Mouse (Mus musculus): ENCODE results near the gene Eif3l. TPM values are rescaled to one million over a fixed set of nuclear protein-coding genes. Genes with fewer than 3 reads are reported as not detected.

Eif3l gene
- polyA plus RNA-seq, 1 experiment, result 172 TPM

- TF ChIP-seq CTCF (conservative IDR thresholded peaks at IDR 0.05; ENCODE audit: insufficient read depth, insufficient read length, low read depth, low read length), result no peak
- no peak for TF ChIP-seq POLR2A (IDR thresholded peaks at IDR 0.05; ENCODE audit: low read depth, low read length)
- Histone ChIP-seq H3K27me3 (replicated peaks; ENCODE audit: control insufficient read depth, insufficient read depth, low read length) (no peaks in the 10 kb centered on the region), H3K27ac (ENCODE audit: insufficient read depth, low read depth, low read length) (no peak overlapping the region), H3K36me3 (ENCODE audit: control insufficient read depth, insufficient read depth, low read length) (no peaks in the 10 kb centered on the region; the same call in 1 of the 2 replicates), H3K4me1 (ENCODE audit: control insufficient read depth, insufficient read depth, low read length) (no peaks in the 10 kb centered on the region), H3K4me3 (ENCODE audit: insufficient read depth, low read depth, low read length) (no peak overlapping the region)
- WGBS, result 66% methylated on average over 4 of the region's 4 CpGs
- DNase-seq, result no peak
Measured at GRCm38 (mm10) chr15:79122119-79122518, 47.1 kb downstream of the Eif3l start.

GRCm38 (mm10) chr15:79122546-79122945 is 47.6 kb downstream of the Eif3l start:
- no peaks in the 10 kb centered on the region; the same call in 1 of the 2 replicates for H3K36me3 ChIP-seq (ENCODE audit: control insufficient read depth, insufficient read depth, low read length)
- H3K4me3 ChIP-seq (ENCODE audit: insufficient read depth, low read depth, low read length), result no peak overlapping the region
- no peaks in the 10 kb centered on the region for H3K27me3 ChIP-seq (replicated peaks; ENCODE audit: control insufficient read depth, insufficient read depth, low read length)
- TF ChIP-seq CTCF (conservative IDR thresholded peaks at IDR 0.05; ENCODE audit: insufficient read depth, insufficient read length, low read depth, low read length) (no peak), POLR2A (IDR thresholded peaks at IDR 0.05; ENCODE audit: low read depth, low read length) (no peak)
- H3K4me1 ChIP-seq (ENCODE audit: control insufficient read depth, insufficient read depth, low read length), result no peaks in the 10 kb centered on the region
- H3K27ac ChIP-seq (ENCODE audit: insufficient read depth, low read depth, low read length), result no peak overlapping the region
- 86% methylated on average over 13 of the region's 13 CpGs for WGBS
- no peak for DNase-seq

GRCm38 (mm10) chr15:79123751-79124150 is 48.8 kb downstream of the Eif3l start:
- H3K4me3 ChIP-seq (ENCODE audit: insufficient read depth, low read depth, low read length), result no peak overlapping the region
- no peaks in the 10 kb centered on the region; the same call in 1 of the 2 replicates for H3K36me3 ChIP-seq (ENCODE audit: control insufficient read depth, insufficient read depth, low read length)
- no peaks in the 10 kb centered on the region for H3K27me3 ChIP-seq (replicated peaks; ENCODE audit: control insufficient read depth, insufficient read depth, low read length)
- WGBS, result 81% methylated on average over 6 of the region's 6 CpGs
- DNase-seq, result no peak
- H3K27ac ChIP-seq (ENCODE audit: insufficient read depth, low read depth, low read length), result no peak overlapping the region
- no peaks in the 10 kb centered on the region for H3K4me1 ChIP-seq (ENCODE audit: control insufficient read depth, insufficient read depth, low read length)
- no peak for TF ChIP-seq CTCF (conservative IDR thresholded peaks at IDR 0.05; ENCODE audit: insufficient read depth, insufficient read length, low read depth, low read length)
- no peak for TF ChIP-seq POLR2A (IDR thresholded peaks at IDR 0.05; ENCODE audit: low read depth, low read length)

GRCm38 (mm10) chr15:79124331-79124875 is 49.4 kb downstream of the Eif3l start:
- no peak overlapping the region for H3K27ac ChIP-seq (ENCODE audit: insufficient read depth, low read depth, low read length)
- 79% methylated on average over 10 of the region's 10 CpGs for WGBS
- H3K4me3 ChIP-seq (ENCODE audit: insufficient read depth, low read depth, low read length), result no peak overlapping the region
- H3K4me1 ChIP-seq (ENCODE audit: control insufficient read depth, insufficient read depth, low read length), result no peaks in the 10 kb centered on the region
- TF ChIP-seq CTCF (conservative IDR thresholded peaks at IDR 0.05; ENCODE audit: insufficient read depth, insufficient read length, low read depth, low read length) (no peak), POLR2A (IDR thresholded peaks at IDR 0.05; ENCODE audit: low read depth, low read length) (no peak)
- DNase-seq, result no peak
- no peaks in the 10 kb centered on the region; the same call in 1 of the 2 replicates for H3K36me3 ChIP-seq (ENCODE audit: control insufficient read depth, insufficient read depth, low read length)
- H3K27me3 ChIP-seq (replicated peaks; ENCODE audit: control insufficient read depth, insufficient read depth, low read length), result no peaks in the 10 kb centered on the region

- Histone ChIP-seq H3K36me3 (ENCODE audit: control insufficient read depth, insufficient read depth, low read length) (no peaks in the 10 kb centered on the region; the same call in 1 of the 2 replicates), H3K4me3 (ENCODE audit: insufficient read depth, low read depth, low read length) (no peak overlapping the region), H3K27ac (ENCODE audit: insufficient read depth, low read depth, low read length) (no peak overlapping the region), H3K4me1 (ENCODE audit: control insufficient read depth, insufficient read depth, low read length) (peaks cover 10% of the 10 kb centered on the region), H3K27me3 (replicated peaks; ENCODE audit: control insufficient read depth, insufficient read depth, low read length) (no peaks in the 10 kb centered on the region)
- WGBS, result 72% methylated on average over 13 of the region's 13 CpGs
- peak; percentile 71 for DNase-seq
- TF ChIP-seq POLR2A (IDR thresholded peaks at IDR 0.05; ENCODE audit: low read depth, low read length), result no peak
- TF ChIP-seq CTCF (conservative IDR thresholded peaks at IDR 0.05; ENCODE audit: insufficient read depth, insufficient read length, low read depth, low read length), result peak; percentile 61
Measured at GRCm38 (mm10) chr15:79126217-79126932, 51.4 kb downstream of the Eif3l start.

GRCm38 (mm10) chr15:79127101-79127500 is 52.1 kb downstream of the Eif3l start:
- WGBS, result 95% methylated on average over 12 of the region's 12 CpGs
- DNase-seq, result no peak
- Histone ChIP-seq H3K4me3 (ENCODE audit: insufficient read depth, low read depth, low read length) (no peak overlapping the region), H3K27me3 (replicated peaks; ENCODE audit: control insufficient read depth, insufficient read depth, low read length) (no peaks in the 10 kb centered on the region), H3K36me3 (ENCODE audit: control insufficient read depth, insufficient read depth, low read length) (no peaks in the 10 kb centered on the region; the same call in 1 of the 2 replicates), H3K4me1 (ENCODE audit: control insufficient read depth, insufficient read depth, low read length) (peaks cover 10% of the 10 kb centered on the region), H3K27ac (ENCODE audit: insufficient read depth, low read depth, low read length) (no peak overlapping the region)
- TF ChIP-seq POLR2A (IDR thresholded peaks at IDR 0.05; ENCODE audit: low read depth, low read length), result no peak
- TF ChIP-seq CTCF (conservative IDR thresholded peaks at IDR 0.05; ENCODE audit: insufficient read depth, insufficient read length, low read depth, low read length), result no peak

GRCm38 (mm10) chr15:79128208-79128607 is 53.2 kb downstream of the Eif3l start:
- peaks cover 10% of the 10 kb centered on the region for H3K4me1 ChIP-seq (ENCODE audit: control insufficient read depth, insufficient read depth, low read length)
- DNase-seq, result no peak
- H3K27me3 ChIP-seq (replicated peaks; ENCODE audit: control insufficient read depth, insufficient read depth, low read length), result no peaks in the 10 kb centered on the region
- WGBS, result 98% methylated on average over 5 of the region's 5 CpGs
- no peak overlapping the region for H3K4me3 ChIP-seq (ENCODE audit: insufficient read depth, low read depth, low read length)
- H3K27ac ChIP-seq (ENCODE audit: insufficient read depth, low read depth, low read length), result no peak overlapping the region
- TF ChIP-seq CTCF (conservative IDR thresholded peaks at IDR 0.05; ENCODE audit: insufficient read depth, insufficient read length, low read depth, low read length) (peak; percentile 46), POLR2A (IDR thresholded peaks at IDR 0.05; ENCODE audit: low read depth, low read length) (no peak)
- no peaks in the 10 kb centered on the region; the same call in 1 of the 2 replicates for H3K36me3 ChIP-seq (ENCODE audit: control insufficient read depth, insufficient read depth, low read length)

Measured in kidney, adult 2 months (tissue).